Mouse (Mus musculus): ENCODE measurements around the gene Rab38.
A peak's percentile ranks its signal among the peaks of the same experiment; 100 is the strongest.

Gene Rab38

GRCm38 (mm10) chr7:88429786-88430691 is at the start of gene Rab38:
Gene Rab38 (plus strand): TSS chr7:88430273.
- peak; percentile 3 for DNase-seq (ENCODE audit: low spot score in 2 of 2)

GRCm38 (mm10) chr7:88394568-88394967 is 35.5 kb upstream of the Rab38 start:
- DNase-seq (ENCODE audit: low spot score in 2 of 2), result no peak

- no peak for DNase-seq (ENCODE audit: low spot score in 2 of 2)
Measured at GRCm38 (mm10) chr7:88395745-88396144, 34.3 kb upstream of the Rab38 start.

- no peak for DNase-seq (ENCODE audit: low spot score in 2 of 2)
Measured at GRCm38 (mm10) chr7:88405311-88405710, 24.8 kb upstream of the Rab38 start.

DNA sequence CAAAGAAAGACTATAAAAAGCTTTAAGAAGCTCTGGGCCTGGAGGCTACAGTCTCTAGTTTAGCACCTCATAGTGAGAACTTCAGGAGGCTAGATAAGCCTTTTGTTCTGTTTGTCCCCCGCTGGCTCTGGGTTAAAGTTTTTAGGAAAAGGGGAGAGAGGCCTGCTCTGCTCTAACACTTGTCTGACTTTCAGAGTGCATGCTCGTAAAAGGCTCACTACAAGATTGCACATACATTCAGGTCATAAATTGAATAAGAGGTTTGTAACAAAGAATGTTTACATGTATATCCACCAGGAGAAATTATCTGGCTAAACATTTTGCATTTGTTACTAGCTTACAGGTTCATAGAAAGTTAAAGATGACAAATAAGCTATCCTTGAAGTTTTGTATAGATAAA is 23.6 kb upstream of the Rab38 start:
- DNase-seq (ENCODE audit: low spot score in 2 of 2), result no peak

DNA sequence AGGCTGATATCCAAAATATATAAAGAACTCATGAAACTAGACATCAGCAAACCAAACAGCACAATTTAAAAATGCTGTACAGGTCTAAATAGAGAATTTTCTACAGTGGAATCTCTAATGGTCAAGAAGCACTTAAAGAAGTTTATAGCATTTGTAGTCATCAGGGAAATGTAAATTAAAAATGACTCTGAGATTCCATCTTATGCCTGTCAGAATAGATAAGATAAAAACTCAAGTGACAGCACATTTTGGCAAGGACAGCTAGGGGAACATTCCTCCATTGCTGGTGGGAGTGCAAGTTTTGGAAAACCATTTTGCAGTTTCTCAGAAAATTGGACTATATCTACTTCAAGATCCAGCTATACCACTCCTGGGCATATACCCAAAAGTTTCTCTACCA is 8.3 kb upstream of the Rab38 start:
- DNase-seq (ENCODE audit: low spot score in 2 of 2), result no peak

DNA sequence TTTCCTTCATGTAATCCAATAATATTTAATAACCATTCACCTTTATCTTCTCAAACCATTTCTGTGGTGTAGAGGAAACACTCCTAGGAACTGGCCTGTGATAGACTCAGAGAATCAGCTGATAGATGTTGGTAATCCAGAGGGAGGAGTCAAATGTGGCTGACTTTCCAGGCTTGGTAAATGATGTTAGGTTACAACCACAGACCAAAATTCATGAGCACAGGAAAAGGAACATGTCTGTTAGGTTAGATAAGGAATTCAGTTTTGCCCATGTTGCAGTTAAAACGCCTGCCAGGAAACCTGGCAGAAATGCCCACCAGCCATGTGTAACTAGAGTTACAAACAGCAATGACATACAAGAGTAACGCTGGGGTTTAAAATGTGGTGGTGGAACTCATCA is 6.2 kb upstream of the Rab38 start:
- DNase-seq (ENCODE audit: low spot score in 2 of 2), result no peak

GRCm38 (mm10) chr7:88425744-88426143 is 4.3 kb upstream of the Rab38 start:
- no peak for DNase-seq (ENCODE audit: low spot score in 2 of 2)

DNA sequence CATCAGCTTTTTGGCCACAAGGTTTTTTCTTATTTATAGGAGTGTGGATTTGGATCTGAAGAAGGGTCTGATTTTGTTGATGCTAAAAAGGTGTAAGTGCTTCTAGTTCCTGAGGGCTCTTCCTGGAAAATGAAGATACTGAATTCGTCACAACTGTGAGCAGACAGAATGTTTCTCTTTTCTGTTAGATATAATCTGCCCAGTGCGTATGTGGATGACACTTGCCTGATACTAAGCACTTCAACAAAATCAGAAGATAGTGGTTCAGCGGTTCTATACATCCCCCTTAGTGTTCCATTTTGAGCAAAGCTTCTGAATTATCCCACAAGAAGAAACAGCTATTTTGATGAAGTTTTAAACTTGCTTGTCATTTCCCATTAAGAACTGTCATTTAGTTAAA is 2.6 kb upstream of the Rab38 start:
- DNase-seq (ENCODE audit: low spot score in 2 of 2), result no peak

DNA sequence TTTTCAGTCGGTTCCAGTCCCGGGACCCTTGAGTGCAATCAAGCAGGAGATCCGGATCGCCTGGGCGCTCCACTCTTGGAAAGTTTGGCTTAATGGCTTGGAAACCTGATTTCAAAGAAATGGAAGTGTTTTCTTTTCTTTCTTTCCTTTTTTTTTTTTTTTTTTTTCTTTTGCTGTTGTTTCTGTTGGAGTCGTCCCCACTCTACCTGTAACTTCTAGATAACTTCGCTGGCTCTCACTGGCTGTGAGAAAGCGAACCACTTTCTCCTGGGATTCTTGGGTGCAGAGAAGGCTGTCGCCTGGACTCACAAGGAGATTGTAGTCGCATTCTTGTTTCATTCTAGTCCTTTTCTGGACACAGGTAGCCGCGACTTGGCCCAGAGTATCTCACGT is 615 bp downstream of the Rab38 start:
- no peak for DNase-seq (ENCODE audit: low spot score in 2 of 2)

- no peak for DNase-seq (ENCODE audit: low spot score in 2 of 2)
Measured at GRCm38 (mm10) chr7:88440301-88440700, 10.2 kb downstream of the Rab38 start.

GRCm38 (mm10) chr7:88442649-88443048 is 12.6 kb downstream of the Rab38 start:
- DNase-seq (ENCODE audit: low spot score in 2 of 2), result no peak

- no peak for DNase-seq (ENCODE audit: low spot score in 2 of 2)
Measured at GRCm38 (mm10) chr7:88443435-88443834, 13.4 kb downstream of the Rab38 start.

- no peak for DNase-seq (ENCODE audit: low spot score in 2 of 2)
Measured at GRCm38 (mm10) chr7:88445320-88445903, 15.3 kb downstream of the Rab38 start.

GRCm38 (mm10) chr7:88453234-88453633 is 23.2 kb downstream of the Rab38 start:
- DNase-seq (ENCODE audit: low spot score in 2 of 2), result no peak

GRCm38 (mm10) chr7:88457827-88458226 is 27.8 kb downstream of the Rab38 start:
- no peak for DNase-seq (ENCODE audit: low spot score in 2 of 2)

GRCm38 (mm10) chr7:88467754-88468153 is 37.7 kb downstream of the Rab38 start:
- no peak for DNase-seq (ENCODE audit: low spot score in 2 of 2)

GRCm38 (mm10) chr7:88482110-88482619 is 52.1 kb downstream of the Rab38 start:
- no peak for DNase-seq (ENCODE audit: low spot score in 2 of 2)

DNA sequence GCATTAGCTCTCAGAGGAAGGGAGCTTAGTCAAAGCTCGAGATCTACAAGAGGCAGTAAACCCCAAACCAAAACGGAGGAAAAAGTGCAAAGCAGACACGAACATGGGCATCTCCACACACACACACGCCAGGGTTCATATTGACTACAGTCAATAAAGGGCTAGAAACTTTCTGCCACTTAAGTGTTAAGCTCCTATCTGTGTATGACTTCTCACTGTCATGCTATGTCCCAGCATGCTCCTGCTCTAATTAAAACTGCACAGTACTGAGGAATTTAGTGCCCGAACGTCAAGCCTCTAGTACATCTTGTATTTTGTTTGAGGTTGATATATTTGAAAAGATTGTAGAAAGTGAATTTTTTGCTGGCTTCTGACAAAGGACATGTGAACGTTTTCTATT is 52.6 kb downstream of the Rab38 start:
- no peak for DNase-seq (ENCODE audit: low spot score in 2 of 2)

DNA sequence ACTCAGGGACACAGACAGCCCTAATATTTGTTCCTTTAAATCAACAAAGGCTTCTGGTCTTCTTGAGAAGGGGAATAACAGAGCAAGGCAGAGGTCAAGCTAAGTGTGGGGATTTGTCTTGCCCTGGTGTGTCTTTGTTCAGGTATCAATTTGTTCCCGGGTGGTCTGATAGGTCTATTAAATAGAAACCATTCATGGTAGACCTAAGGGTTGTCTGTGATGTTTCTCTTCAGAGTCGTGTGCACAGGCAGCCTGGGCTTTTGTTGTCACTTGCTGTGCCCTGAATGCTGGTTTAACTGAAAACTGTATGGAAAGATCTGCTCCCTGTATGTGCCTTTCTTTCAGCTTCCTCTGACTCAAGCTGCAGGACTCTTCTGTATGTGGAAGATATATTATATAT is 60.9 kb downstream of the Rab38 start:
- no peak for DNase-seq (ENCODE audit: low spot score in 2 of 2)

DNA sequence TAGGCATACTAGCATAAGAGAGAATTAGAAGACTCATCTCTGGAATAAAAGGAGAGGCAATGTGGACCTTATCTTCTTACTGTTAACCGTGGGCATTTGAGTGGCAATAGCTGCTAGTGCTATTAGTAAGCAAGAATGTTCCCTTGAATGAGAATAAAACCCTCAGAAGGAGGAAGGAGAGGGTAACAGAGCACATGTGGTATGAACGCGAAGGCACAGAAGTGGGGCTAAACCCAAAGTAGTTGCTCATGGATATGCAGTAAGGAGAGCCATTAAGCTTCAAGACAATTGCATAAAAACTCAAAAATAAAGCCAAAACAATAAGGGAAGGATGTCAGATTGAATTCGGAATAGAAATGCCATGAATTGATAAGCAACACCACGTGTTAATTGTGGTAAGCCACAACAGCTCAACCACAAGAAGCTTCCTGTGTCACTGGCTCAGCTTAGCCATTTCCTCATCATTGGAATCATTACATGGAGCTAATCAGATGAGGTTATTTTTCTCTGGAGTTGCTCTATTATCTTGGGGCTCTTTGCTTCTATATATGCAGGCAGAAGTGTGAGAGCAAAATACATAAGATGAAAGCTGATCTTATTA is 72.2 kb downstream of the Rab38 start:
- no peak for DNase-seq (ENCODE audit: low spot score in 2 of 2)

- no peak for DNase-seq (ENCODE audit: low spot score in 2 of 2)
Measured at GRCm38 (mm10) chr7:88509748-88510147, 79.7 kb downstream of the Rab38 start.

- DNase-seq (ENCODE audit: low spot score in 2 of 2), result no peak
Measured at GRCm38 (mm10) chr7:88522481-88522880, 92.4 kb downstream of the Rab38 start.

Measured in right cerebral cortex, postnatal 36 days (tissue).